Mouse (Mus musculus) urinary bladder, postnatal 14 days (tissue): ENCODE measurements around the gene 4930507D05Rik.
"Not testable (repeated sequence)": the region's sequence is repeated elsewhere in the genome, so short reads cannot be mapped to it uniquely, and the experiment has no call there.

ENCODE experiments used
- DNase-seq: peaks from one replicate; pipeline ENCODE4 v3.0.0; 2021; ENCODE audit warnings: low spot score

Gene 4930507D05Rik

DNA sequence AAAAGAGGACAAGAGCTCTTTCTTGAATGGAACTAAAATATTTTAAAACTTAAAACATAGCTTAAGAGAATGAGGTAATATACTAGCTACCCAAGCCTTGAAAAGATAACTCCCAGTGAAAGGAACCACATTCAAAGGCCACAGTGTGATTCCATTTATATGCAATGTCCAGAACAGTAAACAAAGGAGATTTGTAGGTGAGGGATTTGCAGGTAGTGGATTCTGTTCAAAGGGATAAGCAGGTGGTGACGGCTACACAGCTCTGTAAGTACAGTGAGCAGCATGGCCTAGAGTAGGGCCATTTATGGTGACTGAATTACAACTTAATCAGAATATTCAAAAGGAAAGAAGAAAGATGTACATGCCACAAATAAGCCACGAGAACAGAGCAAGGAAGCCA lies 27.7 kb downstream of the 4930507D05Rik start:
- DNase-seq = no peak

DNA sequence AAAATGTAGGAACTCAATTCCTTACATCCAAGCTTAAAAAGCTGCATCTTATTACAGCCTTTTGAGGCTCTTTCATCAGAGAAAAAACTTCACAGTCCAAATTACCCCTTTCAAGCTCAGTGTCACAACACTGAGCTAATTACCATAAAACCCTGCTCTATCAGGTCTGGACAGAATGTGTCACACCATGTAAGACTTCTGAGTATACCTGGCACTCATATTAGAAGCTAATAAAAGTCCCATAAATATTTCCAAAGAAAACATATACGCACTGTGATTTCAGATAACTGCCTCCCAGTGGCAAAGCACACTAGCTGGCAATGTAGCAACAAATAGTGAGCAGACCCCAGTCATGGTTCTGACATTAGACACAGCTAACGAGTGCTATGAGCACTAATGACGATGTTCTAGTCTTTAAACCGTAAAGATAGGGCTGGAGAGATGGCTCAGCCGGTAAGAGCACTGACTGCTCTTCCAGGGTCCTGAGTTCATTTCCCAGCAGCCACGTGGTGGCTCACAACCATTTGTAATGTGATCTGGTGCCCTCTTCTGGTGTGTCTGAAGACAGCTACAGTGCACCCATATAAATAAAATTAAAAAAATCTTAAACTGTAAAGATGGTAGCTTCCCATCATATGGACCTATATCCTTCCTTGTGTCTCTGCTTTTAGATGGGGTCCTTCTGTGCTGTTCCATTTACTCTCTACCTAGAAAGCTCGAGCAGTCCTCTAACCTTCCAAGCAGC lies 32.0 kb downstream of the 4930507D05Rik start:
- no peak for DNase-seq

DNA sequence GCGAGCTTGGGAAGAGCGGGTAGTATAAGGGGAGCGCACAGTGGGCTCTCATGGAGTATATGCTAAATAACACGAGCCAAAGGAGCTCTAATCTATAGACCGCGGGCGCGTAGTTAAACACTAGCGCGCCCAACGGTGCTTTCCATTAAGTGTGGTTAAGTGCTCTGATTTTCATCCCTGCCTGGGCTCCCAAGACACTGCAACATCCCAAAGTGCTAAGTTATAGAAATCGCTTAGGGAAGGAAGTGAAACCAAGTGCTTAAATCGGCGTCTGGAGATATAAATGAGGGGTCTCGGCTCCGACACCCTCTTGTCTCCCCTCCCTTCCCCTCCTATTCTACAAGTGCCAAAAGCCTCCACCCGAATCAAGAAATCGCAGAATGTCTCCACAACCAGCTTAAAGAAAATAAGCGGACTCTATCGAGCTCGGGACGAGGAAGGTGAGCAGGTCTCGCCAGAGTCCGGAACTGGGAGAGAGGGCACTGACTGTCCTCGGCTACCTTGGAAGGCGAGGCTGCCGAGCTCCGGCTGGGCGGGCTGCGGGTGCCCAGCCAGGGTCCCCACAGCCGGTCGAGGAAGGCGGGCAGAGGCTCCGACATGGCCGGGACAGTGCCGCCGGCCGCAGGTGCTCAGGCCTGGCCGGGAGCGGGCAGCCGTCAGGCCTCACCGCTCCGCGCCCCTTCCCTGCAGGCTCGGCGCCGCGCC lies 36.7 kb downstream of the 4930507D05Rik start:
- peak; percentile 60 for DNase-seq

DNA sequence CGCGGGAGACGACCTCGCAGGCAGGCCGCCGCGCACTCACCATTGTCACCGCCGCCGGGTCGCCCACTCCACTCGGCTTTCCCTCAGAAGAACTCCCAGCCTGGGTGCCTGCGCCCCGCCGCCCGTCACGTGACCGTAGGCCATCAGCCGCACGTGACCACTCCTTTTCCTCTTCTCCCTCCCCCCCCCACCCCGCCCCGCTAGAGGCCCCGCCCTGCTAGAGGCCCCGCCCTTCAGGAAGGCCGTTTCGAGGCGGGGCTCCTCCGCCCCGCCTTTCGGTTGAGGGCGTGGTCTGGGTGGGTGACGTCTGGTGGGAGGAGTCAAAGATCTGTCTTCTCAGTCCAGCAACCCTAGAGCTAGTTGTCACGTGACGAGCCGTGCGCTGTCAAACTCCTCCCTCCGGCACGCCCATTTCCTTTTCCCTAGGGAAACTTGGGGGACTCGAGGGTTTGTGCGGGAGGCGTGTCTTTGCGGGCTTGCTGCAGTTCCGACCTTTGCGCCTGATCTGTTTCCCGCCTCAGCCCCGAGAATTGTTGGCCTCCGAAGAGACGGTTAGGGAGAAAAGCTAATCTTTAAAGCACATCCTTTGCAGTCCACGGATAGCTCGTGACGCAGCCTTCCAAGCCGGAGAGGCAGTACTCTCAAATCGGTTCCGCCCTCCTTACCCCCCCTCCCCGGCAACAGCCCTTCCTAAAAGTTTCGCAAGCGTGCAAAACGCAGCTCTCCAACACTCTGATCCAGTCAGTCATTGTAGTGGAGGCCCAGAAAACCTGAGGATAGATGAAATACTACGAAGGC lies 37.5 kb downstream of the 4930507D05Rik start, which contains the start of gene Vps26a:
Vps26a (minus strand) TSS at position 188 of the 798 bp plus-strand sequence.
- peak; percentile 99 for DNase-seq

DNA sequence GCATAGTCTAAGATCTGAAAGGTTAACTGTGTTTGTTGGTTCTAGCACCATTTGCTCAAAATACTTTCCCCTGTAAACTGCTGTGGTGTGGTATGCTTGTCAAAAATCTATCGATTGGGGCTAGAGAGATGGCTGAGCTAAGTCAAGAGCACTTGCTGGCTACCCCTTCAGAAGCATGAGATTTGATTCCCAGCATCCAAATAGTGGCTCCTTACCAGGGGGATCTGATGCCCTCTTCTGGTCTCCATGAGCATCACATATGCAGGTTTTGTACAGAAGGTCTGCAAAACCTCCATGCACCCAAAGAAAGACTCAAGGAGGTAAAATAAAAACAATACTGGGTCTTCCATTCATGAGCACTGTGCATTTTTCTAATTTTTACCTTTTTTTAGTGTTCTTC lies 39.0 kb downstream of the 4930507D05Rik start:
- peak; percentile 37 for DNase-seq

DNA sequence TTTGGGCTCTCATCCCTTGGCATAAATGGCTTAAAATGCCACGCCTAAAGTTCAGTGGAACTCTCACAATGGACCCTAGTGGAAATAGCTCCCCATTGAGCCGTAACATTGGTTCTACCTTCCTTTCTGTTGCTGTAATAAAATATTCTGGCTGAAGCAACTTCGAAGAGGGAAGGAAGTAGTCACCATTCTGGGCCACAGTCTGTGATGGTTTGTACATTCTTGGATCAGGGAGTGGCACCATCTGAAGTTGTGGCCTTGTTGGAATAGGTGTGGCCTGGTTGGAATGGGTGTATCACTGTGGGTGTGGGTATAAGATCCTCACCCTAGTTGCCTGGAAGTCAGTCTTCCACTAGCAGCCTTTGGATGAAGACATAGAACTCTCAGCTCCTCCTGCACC lies 42.4 kb downstream of the 4930507D05Rik start:
- not testable (repeated sequence) for DNase-seq

DNA sequence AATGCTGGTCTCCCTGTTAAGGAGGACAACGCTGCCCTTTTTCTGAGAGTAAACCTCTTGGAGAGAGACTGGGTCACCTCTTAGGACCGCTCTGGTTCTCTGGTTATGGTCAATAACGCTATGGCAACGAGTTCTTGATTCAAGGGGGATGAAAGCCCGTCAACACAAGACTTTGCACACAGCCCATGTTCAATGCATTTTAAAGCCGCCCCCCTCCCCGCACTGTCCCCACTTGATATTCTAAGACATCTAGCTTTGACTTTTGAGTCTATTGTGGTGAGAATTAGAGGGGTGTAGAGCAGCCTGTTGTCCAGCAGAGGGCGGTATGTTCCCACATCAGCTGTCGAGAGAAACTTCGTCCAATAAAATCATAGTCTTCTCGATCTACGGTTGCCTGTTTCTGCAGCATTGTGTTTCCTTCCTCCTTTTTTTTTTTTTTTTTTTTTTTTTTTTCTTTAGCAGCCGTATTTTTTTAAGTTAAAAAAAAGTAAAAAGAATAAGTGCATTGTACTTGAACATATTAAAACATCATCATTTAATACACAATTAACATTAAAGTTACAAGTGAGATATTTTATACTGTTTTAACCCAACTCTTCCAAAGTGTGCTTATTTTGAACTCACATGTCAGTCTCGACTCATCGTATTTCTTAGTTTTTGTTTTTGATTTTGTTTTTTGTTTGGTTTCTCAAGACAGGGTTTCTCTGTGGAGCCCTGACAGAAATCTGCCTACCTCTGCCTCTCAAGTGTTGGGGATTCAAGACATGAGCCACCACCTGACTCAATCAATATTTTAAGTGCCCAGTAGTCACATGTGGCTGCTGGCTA lies 51.0 kb downstream of the 4930507D05Rik start:
- DNase-seq = peak; percentile 53
